Mouse (Mus musculus): ENCODE data around the gene Samm50. TPM values are rescaled to one million over a fixed set of nuclear protein-coding genes. Genes with fewer than 3 reads are reported as not detected.
A peak's percentile ranks its signal among the peaks of the same experiment; 100 is the strongest.

The Samm50 gene
- polyA plus RNA-seq, 1 experiment from 2014 or later = 89.4 TPM

GRCm38 (mm10) chr15:84183967-84184366 lies 8.1 kb upstream of the Samm50 start:
- Histone ChIP-seq H3K27ac (replicated peaks) (no peak overlapping the region), H3K4me2 (no peak overlapping the region), H3K9ac (replicated peaks) (no peak overlapping the region), H3K36me3 (no peaks in the 10 kb centered on the region; the same call in 1 of the 2 replicates), H3K27me3 (replicated peaks) (no peaks in the 10 kb centered on the region), H3K9me3 (replicated peaks) (no peaks in the 10 kb centered on the region), H3K4me3 (replicated peaks) (no peak overlapping the region), H3K4me1 (no peaks in the 10 kb centered on the region)
- WGBS = 16% methylated on average over 1 of the region's 1 CpGs
- no peak for ATAC-seq (ENCODE audit: low FRiP score)

- H3K9me3 ChIP-seq (replicated peaks) = no peaks in the 10 kb centered on the region
- H3K4me1 ChIP-seq = peaks cover 5% of the 10 kb centered on the region; the same call in 1 of the 2 replicates
- 69% methylated on average over 4 of the region's 4 CpGs for WGBS
- H3K36me3 ChIP-seq = no peaks in the 10 kb centered on the region
- no peak overlapping the region for H3K9ac ChIP-seq (replicated peaks)
- no peak for ATAC-seq (ENCODE audit: low FRiP score)
- no peaks in the 10 kb centered on the region for H3K27me3 ChIP-seq (replicated peaks)
- no peak overlapping the region for H3K27ac ChIP-seq (replicated peaks)
- no peak overlapping the region for H3K4me2 ChIP-seq
- no peak overlapping the region for H3K4me3 ChIP-seq (replicated peaks)
Measured at GRCm38 (mm10) chr15:84186196-84186595, 5.8 kb upstream of the Samm50 start.

GRCm38 (mm10) chr15:84188887-84189530 lies 3.0 kb upstream of the Samm50 start:
- H3K27ac ChIP-seq (replicated peaks) = no peak overlapping the region
- no peak for ATAC-seq (ENCODE audit: low FRiP score)
- no peak overlapping the region for H3K9ac ChIP-seq (replicated peaks)

GRCm38 (mm10) chr15:84189881-84190280 lies 2.2 kb upstream of the Samm50 start:
- no peak overlapping the region for H3K27ac ChIP-seq (replicated peaks)
- H3K4me2 ChIP-seq = no peak overlapping the region
- H3K4me1 ChIP-seq = peaks cover 23% of the 10 kb centered on the region
- no peaks in the 10 kb centered on the region for H3K9me3 ChIP-seq (replicated peaks)
- H3K27me3 ChIP-seq (replicated peaks) = no peaks in the 10 kb centered on the region
- 45% methylated on average over 3 of the region's 3 CpGs for WGBS
- H3K9ac ChIP-seq (replicated peaks) = no peak overlapping the region
- ATAC-seq (ENCODE audit: low FRiP score) = no peak
- H3K36me3 ChIP-seq = no peaks in the 10 kb centered on the region
- no peak overlapping the region for H3K4me3 ChIP-seq (replicated peaks)

More at GRCm38 (mm10) chr15:84188887-84189530, 3.0 kb upstream of the Samm50 start:
- Histone ChIP-seq H3K9me3 (replicated peaks) (no peaks in the 10 kb centered on the region), H3K36me3 (no peaks in the 10 kb centered on the region), H3K4me1 (peaks cover 23% of the 10 kb centered on the region), H3K4me3 (replicated peaks) (no peak overlapping the region), H3K4me2 (no peak overlapping the region), H3K27me3 (replicated peaks) (no peaks in the 10 kb centered on the region)
- WGBS = 71% methylated on average over 2 of the region's 2 CpGs

- H3K27ac ChIP-seq (replicated peaks) = peak overlapping the region; percentile 92
Measured at GRCm38 (mm10) chr15:84191724-84192057, 350 bp upstream of the Samm50 start.

GRCm38 (mm10) chr15:84196486-84197165 lies 4.6 kb downstream of the Samm50 start:
- WGBS = 88% methylated on average over 8 of the region's 8 CpGs
- Histone ChIP-seq H3K4me1 (peaks cover 14% of the 10 kb centered on the region), H3K27ac (replicated peaks) (no peak overlapping the region), H3K36me3 (peaks cover 63% of the 10 kb centered on the region), H3K27me3 (replicated peaks) (no peaks in the 10 kb centered on the region), H3K9ac (replicated peaks) (no peak overlapping the region), H3K9me3 (replicated peaks) (no peaks in the 10 kb centered on the region), H3K4me3 (replicated peaks) (no peak overlapping the region), H3K4me2 (no peak overlapping the region)
- ATAC-seq (ENCODE audit: low FRiP score) = no peak

More at GRCm38 (mm10) chr15:84191724-84192057, 350 bp upstream of the Samm50 start:
- WGBS = 0% methylated on average over 9 of the region's 9 CpGs
- H3K4me3 ChIP-seq (replicated peaks) = peak overlapping the region; percentile 97
- no peaks in the 10 kb centered on the region for H3K9me3 ChIP-seq (replicated peaks)
- ATAC-seq (ENCODE audit: low FRiP score) = no peak
- peak overlapping the region; percentile 66 for H3K4me2 ChIP-seq
- peaks cover 23% of the 10 kb centered on the region for H3K4me1 ChIP-seq
- H3K27me3 ChIP-seq (replicated peaks) = no peaks in the 10 kb centered on the region
- peak overlapping the region; percentile 90 for H3K9ac ChIP-seq (replicated peaks)
- H3K36me3 ChIP-seq = peaks cover 14% of the 10 kb centered on the region

- no peak overlapping the region for H3K4me3 ChIP-seq (replicated peaks)
- H3K4me1 ChIP-seq = peaks cover 1% of the 10 kb centered on the region
- no peak overlapping the region for H3K9ac ChIP-seq (replicated peaks)
- H3K27ac ChIP-seq (replicated peaks) = no peak overlapping the region
- H3K27me3 ChIP-seq (replicated peaks) = no peaks in the 10 kb centered on the region
- no peak for ATAC-seq (ENCODE audit: low FRiP score)
- H3K36me3 ChIP-seq = peaks cover 85% of the 10 kb centered on the region
- no peak overlapping the region for H3K4me2 ChIP-seq
- no peaks in the 10 kb centered on the region for H3K9me3 ChIP-seq (replicated peaks)
- 95% methylated on average over 4 of the region's 4 CpGs for WGBS
Measured at GRCm38 (mm10) chr15:84207327-84207726, 15.3 kb downstream of the Samm50 start.

GRCm38 (mm10) chr15:84209517-84210412 lies 17.7 kb downstream of the Samm50 start:
- Histone ChIP-seq H3K9ac (replicated peaks) (no peak overlapping the region), H3K27ac (replicated peaks) (no peak overlapping the region), H3K9me3 (replicated peaks) (no peaks in the 10 kb centered on the region), H3K36me3 (peaks cover 68% of the 10 kb centered on the region), H3K27me3 (replicated peaks) (no peaks in the 10 kb centered on the region), H3K4me1 (peaks cover 5% of the 10 kb centered on the region), H3K4me2 (no peak overlapping the region), H3K4me3 (replicated peaks) (no peak overlapping the region)
- 90% methylated on average over 11 of the region's 11 CpGs for WGBS
- no peak for ATAC-seq (ENCODE audit: low FRiP score)

- WGBS = 96% methylated on average over 13 of the region's 13 CpGs
- Histone ChIP-seq H3K4me2 (no peak overlapping the region), H3K4me1 (peaks cover 5% of the 10 kb centered on the region), H3K27me3 (replicated peaks) (no peaks in the 10 kb centered on the region), H3K27ac (replicated peaks) (no peak overlapping the region), H3K4me3 (replicated peaks) (no peak overlapping the region), H3K36me3 (peaks cover 68% of the 10 kb centered on the region), H3K9me3 (replicated peaks) (no peaks in the 10 kb centered on the region), H3K9ac (replicated peaks) (no peak overlapping the region)
- ATAC-seq (ENCODE audit: low FRiP score) = no peak
Measured at GRCm38 (mm10) chr15:84210461-84210860, 18.4 kb downstream of the Samm50 start.

GRCm38 (mm10) chr15:84210941-84211340 lies 18.9 kb downstream of the Samm50 start:
- H3K36me3 ChIP-seq = peaks cover 63% of the 10 kb centered on the region
- H3K9me3 ChIP-seq (replicated peaks) = no peaks in the 10 kb centered on the region
- no peak for ATAC-seq (ENCODE audit: low FRiP score)
- no peaks in the 10 kb centered on the region for H3K27me3 ChIP-seq (replicated peaks)
- no peak overlapping the region for H3K27ac ChIP-seq (replicated peaks)
- H3K4me3 ChIP-seq (replicated peaks) = no peak overlapping the region
- H3K4me2 ChIP-seq = no peak overlapping the region
- peaks cover 5% of the 10 kb centered on the region for H3K4me1 ChIP-seq
- WGBS = 94% methylated on average over 13 of the region's 13 CpGs
- H3K9ac ChIP-seq (replicated peaks) = no peak overlapping the region

- no peak overlapping the region for H3K4me2 ChIP-seq
- H3K9me3 ChIP-seq (replicated peaks) = no peaks in the 10 kb centered on the region
- H3K36me3 ChIP-seq = peaks cover 57% of the 10 kb centered on the region
- H3K4me3 ChIP-seq (replicated peaks) = no peak overlapping the region
- 81% methylated on average over 4 of the region's 4 CpGs for WGBS
- H3K9ac ChIP-seq (replicated peaks) = no peak overlapping the region
- H3K4me1 ChIP-seq = peaks cover 9% of the 10 kb centered on the region
- H3K27ac ChIP-seq (replicated peaks) = no peak overlapping the region
- no peaks in the 10 kb centered on the region for H3K27me3 ChIP-seq (replicated peaks)
- ATAC-seq (ENCODE audit: low FRiP score) = no peak
Measured at GRCm38 (mm10) chr15:84211564-84211963, 19.5 kb downstream of the Samm50 start.
